Mouse (Mus musculus) adrenal gland, adult 18-20 months (tissue): ENCODE results near the gene Hibch. TPM values are rescaled to one million over a fixed set of nuclear protein-coding genes. Genes with fewer than 3 reads are reported as not detected.
"Not testable (repeated sequence)": the region's sequence is repeated elsewhere in the genome, so short reads cannot be mapped to it uniquely, and the experiment has no call there.

Source experiments
- DNase-seq, 2 experiments: peaks; one replicate each; pipeline ENCODE4 v3.0.0; 2021 to 2022; ENCODE audit warnings: low spot score in 2 of 2
- total RNA-seq, 2 experiments: library from RNA; stranded (reverse); gene quantifications; 1 replicate in 1 of 2; 2 replicates in 1 of 2; pipeline ENCODE4 v1.2.3; 2021

The Hibch gene
- total RNA-seq, 2 experiments from 2014 or later = 63.0 to 97.6 TPM

GRCm38 (mm10) chr1:52866007-52866406 is 21.3 kb downstream of the Hibch start:
- DNase-seq = no peak

- no peak for DNase-seq
These were observed 23.1 kb downstream of the Hibch start for GRCm38 (mm10) chr1:52867876-52868275.

GRCm38 (mm10) chr1:52884208-52884607 is 39.5 kb downstream of the Hibch start:
- DNase-seq = no peak

GRCm38 (mm10) chr1:52909783-52910182 is 65.1 kb downstream of the Hibch start:
- DNase-seq = no peak

- DNase-seq = no peak
These were observed 71.9 kb downstream of the Hibch start for GRCm38 (mm10) chr1:52916655-52917054.

- not testable (repeated sequence) for DNase-seq
These were observed 74.2 kb downstream of the Hibch start for GRCm38 (mm10) chr1:52918897-52919296.

- not testable (repeated sequence) for DNase-seq
These were observed 79.8 kb downstream of the Hibch start for GRCm38 (mm10) chr1:52924482-52924881.

- DNase-seq = no peak
These were observed 89.8 kb downstream of the Hibch start for GRCm38 (mm10) chr1:52934494-52934893.

- no peak for DNase-seq
These were observed 94.3 kb downstream of the Hibch start for GRCm38 (mm10) chr1:52939021-52939420.

- no peak for DNase-seq
These were observed 103.2 kb downstream of the Hibch start for GRCm38 (mm10) chr1:52947895-52948294.

- DNase-seq = no peak
These were observed 106.6 kb downstream of the Hibch start for GRCm38 (mm10) chr1:52951146-52951868.

- DNase-seq = no peak
These were observed 107.4 kb downstream of the Hibch start for GRCm38 (mm10) chr1:52952143-52952542.

GRCm38 (mm10) chr1:52952551-52953397 is 108.0 kb downstream of the Hibch start:
- no peak for DNase-seq

- no peak for DNase-seq
These were observed 108.8 kb downstream of the Hibch start for GRCm38 (mm10) chr1:52953548-52953947.

- DNase-seq = no peak
These were observed 109.7 kb downstream of the Hibch start for GRCm38 (mm10) chr1:52954456-52954855.

- peak; percentile 13 to 54 for DNase-seq
These were observed 110.4 kb downstream of the Hibch start for GRCm38 (mm10) chr1:52955102-52955501.

GRCm38 (mm10) chr1:52956746-52957145 is 112.0 kb downstream of the Hibch start:
- no peak for DNase-seq

GRCm38 (mm10) chr1:52960191-52960590 is 115.5 kb downstream of the Hibch start:
- no peak for DNase-seq

- DNase-seq = no peak
These were observed 118.4 kb downstream of the Hibch start for GRCm38 (mm10) chr1:52963097-52963496.

GRCm38 (mm10) chr1:52964581-52964980 is 119.9 kb downstream of the Hibch start:
- DNase-seq = no peak
